Mouse (Mus musculus) adrenal gland, adult 10 weeks (tissue): Measurements from ENCODE around the gene BC028528. TPM values are rescaled to one million over a fixed set of nuclear protein-coding genes. Genes with fewer than 3 reads are reported as not detected.

Experiments used
- polyA plus RNA-seq: library from polyadenylated mRNA; stranded (reverse); fragments of 350-450 nt; fragmentation: Illumina TruSeq; extraction: RNeasy Lipid Tissue Mini Kit (QIAGEN cat#74804); gene quantifications from one replicate; pipeline ENCODE4 v1.2.3, GENCODE M21; 2014; ENCODE audit warnings: low read depth, low replicate concordance

The BC028528 gene
- 46.0 TPM for polyA plus RNA-seq

DNA sequence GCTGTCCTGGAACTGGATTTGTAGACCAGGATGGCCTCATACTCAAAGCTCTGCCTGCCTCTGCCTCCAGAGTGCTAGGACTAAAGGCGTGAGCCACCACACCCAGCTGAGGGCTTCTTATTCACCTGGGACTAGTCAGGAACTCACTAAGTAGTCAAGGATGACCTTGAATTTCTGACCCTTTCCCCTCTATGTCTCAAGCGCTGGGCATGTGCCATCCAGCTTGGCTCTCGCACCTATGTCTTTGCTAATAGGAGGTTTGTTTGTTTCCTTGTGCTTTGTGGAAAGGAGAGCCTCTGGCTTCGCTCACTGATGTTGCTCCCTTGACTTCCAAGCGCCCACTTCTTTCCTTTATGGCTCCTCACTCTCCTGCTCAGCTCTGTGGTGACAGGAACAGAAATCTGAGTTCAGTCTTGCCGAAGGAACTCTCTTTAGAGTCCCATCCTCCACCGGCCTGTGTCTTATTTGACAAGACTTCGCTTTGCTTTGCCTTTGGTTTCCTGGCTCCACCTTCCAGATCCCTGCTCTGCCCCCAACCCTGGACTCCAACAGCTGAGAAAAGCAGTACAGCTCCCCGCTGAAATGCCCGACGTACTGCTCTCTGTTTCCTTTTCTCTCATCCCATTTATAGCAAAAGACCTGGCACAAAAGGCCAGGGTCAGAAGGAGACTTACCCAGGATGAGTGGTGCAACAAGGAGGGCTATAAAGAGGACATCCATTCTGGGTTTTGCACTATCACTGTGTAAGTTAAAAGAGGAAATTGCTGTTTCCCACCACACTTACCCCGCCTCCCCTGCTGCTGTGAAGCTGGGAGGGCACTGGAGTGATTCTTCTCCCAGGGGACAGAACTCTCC lies at the start of gene BC028528:
Gene BC028528, minus strand, starts transcription at position 795 of the 855 bp plus-strand sequence.

DNA sequence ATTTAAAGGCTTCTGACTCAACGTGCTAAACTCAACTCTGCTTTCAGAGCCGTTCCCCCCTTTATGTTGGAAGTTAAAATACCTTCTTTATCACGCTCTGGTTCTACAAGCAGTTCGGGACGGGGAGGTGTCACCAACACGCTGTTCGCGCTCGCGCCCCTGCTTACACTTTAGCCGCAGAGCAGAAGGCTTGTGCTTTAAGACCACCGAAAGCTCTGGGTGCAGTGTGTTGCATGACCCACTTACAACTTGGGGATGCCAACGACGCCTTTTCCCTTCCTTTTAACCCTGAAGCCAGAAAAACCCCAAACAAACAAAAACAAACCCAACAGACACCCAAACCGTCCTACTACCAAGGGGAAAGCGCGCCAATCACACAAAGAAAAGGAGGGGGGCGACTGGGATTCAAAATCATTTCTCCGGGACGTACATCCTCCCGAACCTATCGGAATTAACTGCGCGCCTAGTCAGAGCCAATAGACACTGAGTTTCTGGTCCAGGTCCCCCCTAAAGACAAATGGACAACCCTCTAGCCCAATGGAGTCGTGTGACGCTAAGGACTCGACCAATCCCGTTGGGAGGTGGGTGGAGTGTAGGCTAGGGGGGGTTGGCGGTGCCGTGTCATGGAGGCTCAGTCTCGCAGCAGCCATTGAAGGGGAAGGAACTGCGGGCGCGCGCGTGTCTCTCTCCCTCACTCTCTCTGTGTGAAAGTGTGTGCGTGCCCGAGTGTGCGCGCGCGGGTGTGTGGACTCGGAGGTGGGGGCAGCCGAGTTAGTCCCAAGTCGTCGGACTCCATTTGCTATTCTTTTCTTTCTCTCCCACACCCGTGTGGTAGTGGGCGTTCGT lies 37.1 kb upstream of the BC028528 start, which contains the start of gene Anp32e:
Gene Anp32e, plus strand, starts transcription at position 589 of the 846 bp plus-strand sequence.

DNA sequence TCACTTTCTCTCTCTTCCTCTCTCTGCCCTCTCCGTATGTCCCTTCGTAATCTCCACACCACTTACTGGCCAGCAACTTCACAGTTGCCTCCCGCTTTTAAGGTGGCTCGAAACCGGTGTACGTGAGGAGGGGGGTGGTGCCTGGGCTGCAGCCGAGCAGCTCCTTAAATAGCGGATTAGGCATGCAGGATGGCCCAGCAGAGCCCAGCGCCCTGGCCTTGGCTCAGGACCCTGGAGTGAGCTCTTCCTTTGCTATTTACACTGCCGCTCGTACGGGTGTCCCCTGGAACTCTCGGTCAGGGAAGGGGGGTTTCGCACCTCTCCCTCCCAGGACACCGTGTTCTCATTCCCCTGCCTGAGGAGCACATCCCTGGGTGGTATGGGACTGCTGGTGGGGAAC lies 12.8 kb upstream of the BC028528 start, which contains the start of gene Car14:
Gene Car14, minus strand, starts transcription at position 124 of the 400 bp plus-strand sequence.

DNA sequence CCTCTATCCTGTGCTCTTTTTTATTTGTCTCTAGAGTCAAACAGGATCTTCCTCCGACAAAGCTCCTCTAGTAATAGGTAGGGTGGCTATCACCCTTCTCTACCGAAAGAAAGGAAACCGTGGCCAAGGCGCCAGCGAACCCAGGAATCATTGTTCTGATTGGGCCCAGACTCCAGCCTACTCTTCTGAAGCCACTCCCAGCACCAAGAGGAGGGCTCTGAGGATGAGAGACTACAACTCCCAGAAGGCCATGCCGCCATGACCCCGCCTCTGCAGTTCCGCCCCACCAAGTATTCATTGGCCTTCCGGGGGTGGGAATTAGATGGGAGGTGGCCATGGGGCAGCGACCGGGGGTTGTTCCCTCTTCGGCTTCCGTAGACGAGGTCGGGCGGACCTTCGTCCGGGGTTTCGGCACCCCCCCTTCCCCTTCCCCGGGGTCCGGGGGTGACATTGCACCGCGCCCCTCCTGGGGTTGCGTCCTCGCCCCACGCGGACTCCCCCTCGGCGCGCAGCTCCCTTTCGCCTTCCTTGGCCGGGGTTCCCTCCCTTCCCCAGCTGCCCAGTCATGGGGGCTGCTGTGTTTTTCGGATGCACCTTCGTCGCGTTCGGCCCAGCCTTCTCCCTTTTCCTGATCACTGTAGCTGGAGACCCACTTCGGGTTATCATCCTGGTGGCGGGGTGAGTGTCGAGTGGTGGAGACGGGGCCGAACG lies 2.0 kb upstream of the BC028528 start, which contains the start of gene Aph1a:
Gene Aph1a, plus strand, starts transcription at position 364 of the 711 bp plus-strand sequence.

DNA sequence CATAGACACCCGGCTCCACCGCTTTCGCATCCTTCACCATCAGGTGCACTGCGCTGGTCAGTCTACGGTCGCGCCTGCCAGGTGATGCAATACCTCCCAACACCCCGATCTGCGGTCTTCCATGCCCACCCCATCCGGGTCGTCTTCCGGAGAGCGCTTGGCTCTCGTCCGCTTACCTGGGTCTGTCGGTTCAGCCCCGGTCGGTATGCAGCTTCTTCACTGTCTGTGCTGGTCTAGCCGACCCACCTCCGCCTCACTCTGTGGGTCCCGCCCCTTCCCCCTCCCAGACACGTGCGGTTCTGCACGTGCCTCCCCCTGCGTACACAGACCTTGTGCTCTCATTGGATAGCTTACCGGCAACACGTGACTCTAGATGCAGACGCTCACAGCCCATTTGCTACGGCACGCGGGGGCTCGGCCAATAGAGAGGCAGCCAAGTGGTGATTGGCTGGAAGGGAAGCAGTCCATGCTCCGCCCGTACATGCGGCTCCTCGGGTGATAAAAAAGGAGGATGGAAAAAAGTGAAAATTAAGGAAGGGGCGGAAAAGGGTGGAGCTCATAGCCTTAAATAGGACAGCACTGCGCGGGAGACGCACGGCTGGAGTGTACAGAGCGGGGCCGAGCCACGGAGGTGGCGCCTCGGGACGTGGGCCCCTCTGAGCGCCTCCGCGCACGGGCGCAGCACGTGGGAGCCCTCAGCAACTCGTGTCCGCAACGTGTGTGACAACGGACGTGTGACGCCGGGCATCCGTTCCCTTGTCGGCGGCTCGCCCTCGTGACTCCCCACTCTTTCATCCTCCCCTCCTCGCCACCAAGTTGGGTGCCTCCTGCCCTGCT lies 9.6 kb downstream of the BC028528 start, which contains the start of gene Ciart:
Gene Ciart, minus strand, starts transcription at position 273 of the 837 bp plus-strand sequence.

DNA sequence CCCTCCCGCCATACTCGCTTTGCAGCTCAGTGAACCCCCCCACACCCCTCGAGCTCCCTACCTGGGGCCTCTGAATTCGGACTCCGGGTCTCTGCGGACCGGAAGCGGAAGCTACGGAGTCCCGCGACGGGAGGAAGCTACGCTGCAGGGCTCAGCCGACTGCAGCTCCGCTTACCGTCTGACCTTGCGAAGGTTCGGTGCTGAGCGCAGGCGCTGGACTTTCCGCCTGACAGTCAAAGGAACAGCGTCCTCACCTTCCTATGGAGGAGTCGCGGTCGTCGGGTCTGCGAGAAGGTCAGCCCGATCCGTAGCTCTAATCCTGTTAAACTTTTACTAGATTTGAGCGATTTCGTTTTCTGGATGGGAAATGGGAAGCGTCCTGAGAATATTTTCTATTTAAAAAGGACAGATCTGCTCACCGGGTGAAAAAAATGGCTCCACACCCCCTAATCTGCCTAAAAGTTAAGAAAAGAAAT lies 20.4 kb downstream of the BC028528 start, which contains the start of gene Mrps21:
Gene Mrps21, minus strand, starts transcription at position 128 of the 476 bp plus-strand sequence.

DNA sequence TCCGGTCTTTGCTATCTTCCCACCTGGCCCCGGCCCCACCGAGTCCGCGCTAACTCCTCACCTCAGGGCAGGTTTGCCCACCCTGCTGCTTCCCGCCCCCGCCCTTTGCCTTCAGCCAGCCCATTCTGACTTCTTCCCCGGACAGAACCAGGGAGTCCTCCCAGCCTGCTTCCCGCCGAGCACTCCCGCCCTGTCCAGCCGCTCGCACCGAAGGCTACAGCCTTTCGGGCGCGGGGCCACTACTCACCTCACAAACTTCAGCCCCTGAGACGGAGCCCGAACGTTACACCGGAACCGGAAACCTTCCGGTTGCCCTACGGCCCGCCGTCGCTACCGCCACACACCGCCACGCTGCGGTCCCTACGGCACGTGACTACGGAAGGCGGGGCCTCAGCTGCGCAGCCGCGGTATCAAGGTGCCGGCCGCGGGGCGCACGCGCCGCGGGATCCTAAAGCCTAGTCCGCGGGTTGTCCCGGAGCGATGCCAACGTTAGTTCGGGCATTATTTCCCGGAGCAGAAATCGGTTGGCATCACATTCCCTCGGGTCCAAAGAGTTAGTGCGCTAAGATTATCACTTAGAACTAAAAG lies 36.2 kb downstream of the BC028528 start, which contains the start of gene Prpf3:
Gene Prpf3, minus strand, starts transcription at position 384 of the 588 bp plus-strand sequence.

Other genes with a start within 250 kb of the BC028528 start
- gene Mcl1, start 233.2 kb downstream of the BC028528 start, polyA plus RNA-seq, result 456 TPM
- gene Adamtsl4, start 204.1 kb downstream of the BC028528 start, polyA plus RNA-seq, result 0.47 TPM
- 34.2 TPM for gene Ecm1, start 152.4 kb downstream of the BC028528 start, polyA plus RNA-seq
- gene Tars2, start 131.8 kb downstream of the BC028528 start, polyA plus RNA-seq, result 17.7 TPM
- gene Rprd2, start 73.1 kb downstream of the BC028528 start, polyA plus RNA-seq, result 43.9 TPM
- gene Prpf3, start 36.1 kb downstream of the BC028528 start, polyA plus RNA-seq, result 31.8 TPM
- 39.8 TPM for gene Mrps21, start 20.5 kb downstream of the BC028528 start, polyA plus RNA-seq
- 0.29 TPM for gene Ciart, start 9.8 kb downstream of the BC028528 start, polyA plus RNA-seq
- 33.4 TPM for gene Aph1a, start 2.0 kb upstream of the BC028528 start, polyA plus RNA-seq
- gene Car14, start 12.7 kb upstream of the BC028528 start, polyA plus RNA-seq, result 5.4 TPM
- 188 TPM for gene Anp32e, start 37.2 kb upstream of the BC028528 start, polyA plus RNA-seq
- gene Plekho1, start 104.0 kb upstream of the BC028528 start, polyA plus RNA-seq, result 5.4 TPM
- gene Vps45, start 166.5 kb upstream of the BC028528 start, polyA plus RNA-seq, result 74.0 TPM
- gene Otud7b, start 212.5 kb upstream of the BC028528 start, polyA plus RNA-seq, result 26.7 TPM